Mouse (Mus musculus): ENCODE results near the gene Taf10. TPM values are rescaled to one million over a fixed set of nuclear protein-coding genes. Genes with fewer than 3 reads are reported as not detected.
"Not testable (repeated sequence)": the region's sequence is repeated elsewhere in the genome, so short reads cannot be mapped to it uniquely, and the experiment has no call there.

Taf10 gene
- polyA plus RNA-seq, 1 experiment = 553 TPM

- DNase-seq = peak; percentile 41
- TF ChIP-seq CTCF (IDR thresholded peaks at IDR 0.05; ENCODE audit: borderline replicate concordance, control insufficient read depth, extremely low read depth, insufficient read depth, low read length, poor library complexity) (no peak), POLR2A (IDR thresholded peaks at IDR 0.05; ENCODE audit: control insufficient read depth, extremely low read depth, insufficient read depth, low read length, poor library complexity) (no peak)
- WGBS = under 1% methylated on average over 30 of the region's 30 CpGs
- no peaks in the 10 kb centered on the region for H3K27me3 ChIP-seq (ENCODE audit: control insufficient read depth, insufficient read depth, low read length)
- H3K27ac ChIP-seq (ENCODE audit: control insufficient read depth, insufficient read depth, low read length) = peak within 1 kb of the TSS; percentile 14; the same call in 1 of the 2 replicates
- H3K36me3 ChIP-seq (ENCODE audit: control insufficient read depth, insufficient read depth, low read length) = peaks cover 39% of the 10 kb centered on the region
- 0 out of 2 replicates have a peak, but pooled peaks cover 6% of the 10 kb centered on the region for H3K4me1 ChIP-seq (replicated peaks; ENCODE audit: control insufficient read depth, insufficient read depth, low read length)
- peak within 1 kb of the TSS; percentile 94 for H3K4me3 ChIP-seq (ENCODE audit: control insufficient read depth, insufficient read depth, low read length)
These were observed 7.1 kb downstream of the Taf10 start, which contains the start of gene Rrp8 for GRCm38 (mm10) chr7:105736911-105737521. TSS of gene Rrp8 (minus strand) at chr7:105737385.

GRCm38 (mm10) chr7:105736264-105736901 lies 7.8 kb downstream of the Taf10 start, which contains the start of gene Ilk:
TSS of gene Ilk (plus strand) at chr7:105736592.
- Histone ChIP-seq H3K36me3 (ENCODE audit: control insufficient read depth, insufficient read depth, low read length) (peaks cover 39% of the 10 kb centered on the region), H3K4me1 (replicated peaks; ENCODE audit: control insufficient read depth, insufficient read depth, low read length) (0 out of 2 replicates have a peak, but pooled peaks cover 6% of the 10 kb centered on the region), H3K27me3 (ENCODE audit: control insufficient read depth, insufficient read depth, low read length) (no peaks in the 10 kb centered on the region), H3K27ac (ENCODE audit: control insufficient read depth, insufficient read depth, low read length) (peak within 1 kb of the TSS; percentile 14; the same call in 1 of the 2 replicates), H3K4me3 (ENCODE audit: control insufficient read depth, insufficient read depth, low read length) (peak within 1 kb of the TSS; percentile 94)
- DNase-seq = peak; percentile 88
- TF ChIP-seq CTCF (IDR thresholded peaks at IDR 0.05; ENCODE audit: borderline replicate concordance, control insufficient read depth, extremely low read depth, insufficient read depth, low read length, poor library complexity) (no peak), POLR2A (IDR thresholded peaks at IDR 0.05; ENCODE audit: control insufficient read depth, extremely low read depth, insufficient read depth, low read length, poor library complexity) (peak; percentile 80)
- WGBS = under 1% methylated on average over 62 of the region's 62 CpGs

GRCm38 (mm10) chr7:105735464-105735863 lies 8.7 kb downstream of the Taf10 start:
- H3K4me1 ChIP-seq (replicated peaks; ENCODE audit: control insufficient read depth, insufficient read depth, low read length); H3K4me3 ChIP-seq (ENCODE audit: control insufficient read depth, insufficient read depth, low read length); H3K27me3 ChIP-seq (ENCODE audit: control insufficient read depth, insufficient read depth, low read length); H3K27ac ChIP-seq (ENCODE audit: control insufficient read depth, insufficient read depth, low read length); DNase-seq: not testable (repeated sequence)
- peaks cover 43% of the 10 kb centered on the region for H3K36me3 ChIP-seq (ENCODE audit: control insufficient read depth, insufficient read depth, low read length)
- WGBS = 47% methylated on average over 4 of the region's 4 CpGs

GRCm38 (mm10) chr7:105734826-105735225 lies 9.3 kb downstream of the Taf10 start:
- 0 out of 2 replicates have a peak, but pooled peaks cover 6% of the 10 kb centered on the region for H3K4me1 ChIP-seq (replicated peaks; ENCODE audit: control insufficient read depth, insufficient read depth, low read length)
- WGBS = 92% methylated on average over 8 of the region's 8 CpGs
- no peak for DNase-seq
- TF ChIP-seq CTCF (IDR thresholded peaks at IDR 0.05; ENCODE audit: borderline replicate concordance, control insufficient read depth, extremely low read depth, insufficient read depth, low read length, poor library complexity) = no peak
- no peak for TF ChIP-seq POLR2A (IDR thresholded peaks at IDR 0.05; ENCODE audit: control insufficient read depth, extremely low read depth, insufficient read depth, low read length, poor library complexity)
- no peaks in the 10 kb centered on the region for H3K27me3 ChIP-seq (ENCODE audit: control insufficient read depth, insufficient read depth, low read length)
- H3K27ac ChIP-seq (ENCODE audit: control insufficient read depth, insufficient read depth, low read length) = no peak overlapping the region
- peaks cover 39% of the 10 kb centered on the region for H3K36me3 ChIP-seq (ENCODE audit: control insufficient read depth, insufficient read depth, low read length)
- H3K4me3 ChIP-seq (ENCODE audit: control insufficient read depth, insufficient read depth, low read length) = no peak overlapping the region

GRCm38 (mm10) chr7:105733836-105734235 lies 10.3 kb downstream of the Taf10 start:
- Histone ChIP-seq H3K36me3 (ENCODE audit: control insufficient read depth, insufficient read depth, low read length) (peaks cover 39% of the 10 kb centered on the region), H3K4me1 (replicated peaks; ENCODE audit: control insufficient read depth, insufficient read depth, low read length) (0 out of 2 replicates have a peak, but pooled peaks cover 4% of the 10 kb centered on the region), H3K27ac (ENCODE audit: control insufficient read depth, insufficient read depth, low read length) (no peak overlapping the region), H3K27me3 (ENCODE audit: control insufficient read depth, insufficient read depth, low read length) (no peaks in the 10 kb centered on the region), H3K4me3 (ENCODE audit: control insufficient read depth, insufficient read depth, low read length) (no peak overlapping the region)
- DNase-seq = no peak
- WGBS = 99% methylated on average over 11 of the region's 11 CpGs
- TF ChIP-seq CTCF (IDR thresholded peaks at IDR 0.05; ENCODE audit: borderline replicate concordance, control insufficient read depth, extremely low read depth, insufficient read depth, low read length, poor library complexity) = no peak
- no peak for TF ChIP-seq POLR2A (IDR thresholded peaks at IDR 0.05; ENCODE audit: control insufficient read depth, extremely low read depth, insufficient read depth, low read length, poor library complexity)

GRCm38 (mm10) chr7:105728701-105729428 lies 15.3 kb downstream of the Taf10 start:
- no peaks in the 10 kb centered on the region for H3K27me3 ChIP-seq (ENCODE audit: control insufficient read depth, insufficient read depth, low read length)
- H3K27ac ChIP-seq (ENCODE audit: control insufficient read depth, insufficient read depth, low read length) = no peak overlapping the region
- 77% methylated on average over 6 of the region's 6 CpGs for WGBS
- H3K4me3 ChIP-seq (ENCODE audit: control insufficient read depth, insufficient read depth, low read length) = no peak overlapping the region
- DNase-seq = no peak
- TF ChIP-seq CTCF (IDR thresholded peaks at IDR 0.05; ENCODE audit: borderline replicate concordance, control insufficient read depth, extremely low read depth, insufficient read depth, low read length, poor library complexity) = no peak
- TF ChIP-seq POLR2A (IDR thresholded peaks at IDR 0.05; ENCODE audit: control insufficient read depth, extremely low read depth, insufficient read depth, low read length, poor library complexity) = no peak
- no peaks in the 10 kb centered on the region for H3K4me1 ChIP-seq (replicated peaks; ENCODE audit: control insufficient read depth, insufficient read depth, low read length)
- H3K36me3 ChIP-seq (ENCODE audit: control insufficient read depth, insufficient read depth, low read length) = peaks cover 34% of the 10 kb centered on the region

Measured in thymus, adult 2 months (tissue).